Mouse (Mus musculus) heart, postnatal 0 days (tissue): ENCODE measurements at regions not wholly inside any gene's neighbourhood (a gene's known extent, or its start where the extent isn't known, plus 50 kb on each side); places are given as distances from the start of the nearest gene placed in this dataset.

Experiments
- CTCF ChIP-seq: IDR thresholded peaks from 2 replicates; pipeline ENCODE4 v1.5.1; 2016; ENCODE audit warnings: antibody characterized with exemption, control low read depth, low read depth
- EP300 ChIP-seq: IDR thresholded peaks from 2 replicates; pipeline ENCODE4 v1.6.1; 2016; ENCODE audit warnings: antibody characterized with exemption, low read depth

DNA sequence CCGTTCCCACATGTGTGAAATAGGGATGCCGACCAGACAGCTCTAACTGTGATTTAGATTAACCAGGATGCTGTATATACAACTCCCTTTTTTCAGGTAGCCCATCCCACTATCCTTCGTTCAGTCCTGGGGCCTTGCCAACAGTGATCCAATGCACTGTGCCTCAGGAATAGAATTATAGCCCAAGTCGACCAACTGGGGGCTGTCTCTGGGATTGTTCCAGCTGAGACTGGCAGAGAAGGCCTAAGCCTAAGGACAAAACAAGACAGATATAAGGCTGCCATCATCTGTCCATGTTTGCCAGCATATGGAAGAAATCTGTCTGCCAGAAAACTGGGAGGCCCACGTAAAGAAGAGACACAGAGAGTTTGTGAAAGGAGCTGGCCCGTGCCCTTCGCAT is 269.9 kb downstream of the H2al1j start:
- no peak for TF ChIP-seq CTCF
- no peak for TF ChIP-seq EP300
